ENCODE assay signal across 8 mouse cellular contexts in the genomic region with DNA sequence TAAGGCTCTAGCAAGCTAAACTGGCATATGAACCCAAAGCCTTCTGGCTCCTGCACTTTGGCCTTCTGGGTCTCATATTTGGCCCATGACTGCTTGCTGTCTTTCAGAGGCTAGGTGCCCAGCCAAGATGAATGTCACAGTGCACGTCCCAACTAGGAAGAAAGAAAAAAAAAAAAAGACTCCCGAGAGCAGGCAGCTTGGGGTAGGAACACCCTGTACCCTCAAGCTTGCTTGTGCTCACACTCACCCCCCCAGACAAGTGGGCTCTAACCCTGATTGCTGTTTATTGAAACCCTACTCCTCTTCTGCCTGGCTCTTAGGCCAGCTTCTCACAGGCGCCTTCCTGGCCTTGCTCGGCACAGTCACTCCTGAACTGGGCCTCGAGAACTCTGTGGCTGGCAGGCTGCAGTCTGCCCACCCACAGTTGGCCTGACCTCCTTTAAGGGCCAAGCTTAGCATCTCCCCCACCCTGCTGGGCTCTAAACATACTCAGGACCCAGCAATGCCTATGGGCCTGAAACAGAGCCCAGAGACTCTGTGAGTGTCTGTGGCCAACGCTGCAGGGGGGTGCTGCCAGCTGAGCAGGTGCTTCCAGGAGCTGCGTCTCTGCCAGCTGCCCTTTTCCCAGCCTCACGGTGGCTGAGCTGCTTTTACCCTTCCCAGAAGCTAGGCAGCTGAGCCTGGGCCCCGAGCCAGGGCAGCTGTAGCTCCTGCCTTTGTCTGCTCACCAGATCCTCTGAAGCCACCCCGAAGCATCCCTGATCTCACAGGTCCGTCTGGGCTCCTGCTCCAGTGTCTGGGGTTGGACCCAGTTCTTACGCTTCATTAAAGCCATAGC. TPM values are rescaled to one million over a fixed set of nuclear protein-coding genes. Genes with fewer than 3 reads are reported as not detected.
DNase-seq lines count a peak whose midpoint lies in the region; ATAC-seq and TF ChIP-seq lines count a peak whose summit lies in the region.

No protein-coding gene starts in this region.

- H3K27me3 ChIP-seq in hindbrain, postnatal 0 days (ENCODE audit: insufficient read depth, low read length) = no peaks in the 10 kb centered on the region
- H3K27me3 ChIP-seq in neural tube, embryonic 13.5 days = no peaks in the 10 kb centered on the region

- H3K27ac ChIP-seq in hindbrain, postnatal 0 days = peak overlapping the region; percentile 73; the same call in 1 of the 2 replicates
- H3K27ac ChIP-seq in neural tube, embryonic 13.5 days (replicated peaks) = peak overlapping the region; percentile 59

- H3K9ac ChIP-seq in hindbrain, postnatal 0 days (replicated peaks; ENCODE audit: low read length) = no peak overlapping the region
- H3K9ac ChIP-seq in neural tube, embryonic 13.5 days = peak overlapping the region; percentile 27; the same call in 1 of the 2 replicates

- peak; percentile 86 for ATAC-seq in hindbrain, postnatal 0 days
- ATAC-seq in neural tube, embryonic 13.5 days (ENCODE audit: low read depth) = peak; percentile 92
- no peak for ATAC-seq in CD4-positive, CD25-positive, alpha-beta regulatory T cell, adult 4 months

- H3K36me3 ChIP-seq in hindbrain, postnatal 0 days (ENCODE audit: insufficient read depth, low read length) = no peaks in the 10 kb centered on the region
- H3K36me3 ChIP-seq in neural tube, embryonic 13.5 days = no peaks in the 10 kb centered on the region

- intact Hi-C loops in gastrocnemius, postnatal 14 days (cut with DNase I; ENCODE audit: low total_unique reads) = no loop called here

- no peak overlapping the region for H3K4me3 ChIP-seq in hindbrain, postnatal 0 days (ENCODE audit: low read length)
- no peak overlapping the region for H3K4me3 ChIP-seq in neural tube, embryonic 13.5 days

- DNase-seq in cerebellum, postnatal 4 days (ENCODE audit: low spot score in 2 of 2) = peak; percentile 35 to 80
- DNase-seq in cerebellum, adult 9-10 months = no peak
- peak; percentile 39 to 71 for DNase-seq in adrenal gland, postnatal 36 days
- DNase-seq in gastrocnemius, postnatal 14 days = peak; percentile 85
- DNase-seq in hindbrain, postnatal 0 days (ENCODE audit: low spot score) = peak; percentile 85
- DNase-seq in thymus, postnatal 25 days = no peak

- no peaks in the 10 kb centered on the region for H3K9me3 ChIP-seq in hindbrain, postnatal 0 days (ENCODE audit: low read length)
- no peaks in the 10 kb centered on the region for H3K9me3 ChIP-seq in neural tube, embryonic 13.5 days

- no peak overlapping the region for H3K4me2 ChIP-seq in hindbrain, postnatal 0 days (ENCODE audit: low read depth, low read length)
- no peak overlapping the region for H3K4me2 ChIP-seq in neural tube, embryonic 13.5 days

- H3K4me1 ChIP-seq in hindbrain, postnatal 0 days (ENCODE audit: insufficient read depth, low read length) = peaks cover 7% of the 10 kb centered on the region
- peaks cover 19% of the 10 kb centered on the region for H3K4me1 ChIP-seq in neural tube, embryonic 13.5 days (replicated peaks)

- WGBS in hindbrain, postnatal 0 days = 28% methylated on average over 12 of the region's 12 CpGs
- WGBS in neural tube, embryonic 13.5 days = 34% methylated on average over 12 of the region's 12 CpGs

- TF ChIP-seq CTCF in hindbrain, postnatal 0 days (IDR thresholded peaks at IDR 0.05; ENCODE audit: low read depth) = peak; percentile 14

RNA-seq across cellular contexts. Expression of gene Ntsr2, which starts 9.5 kb away (rescaled TPM):
- 1 to 10 TPM in 1 of 2 experiments, under 1 TPM in 1; 0.89 to 1.7 TPM for total RNA-seq in adrenal gland, postnatal 36 days (2021)
- total RNA-seq in gastrocnemius, postnatal 14 days (2021) = 1 to 10 TPM; 1.5 to 1.7 TPM
- 30.8 and 34.2 TPM in 2 replicates for total RNA-seq in hindbrain, postnatal 0 days (2014; rRNA removed)
- polyA plus RNA-seq in hindbrain, postnatal 0 days (2015; fragmentation: Nextera tagmentation; extraction: Ambion mirVana) = 22.6 and 25.8 TPM in 2 replicates
- 0.70 and 0.73 TPM in 2 replicates for polyA plus RNA-seq in neural tube, embryonic 13.5 days (2015; fragmentation: Nextera tagmentation; extraction: Ambion mirVana)
- not detected for polyA plus RNA-seq in CD4-positive, CD25-positive, alpha-beta regulatory T cell, adult 4 months (2017; shearing (Covaris generic))

RNA-seq across cellular contexts. Expression of gene Lpin1, which starts 33.0 kb away (rescaled TPM):
- total RNA-seq in adrenal gland, postnatal 36 days (2021) = 100 to 1,000 TPM in 1 of 2 experiments, 10 to 100 TPM in 1; 71.8 to 110 TPM
- total RNA-seq in gastrocnemius, postnatal 14 days (2021) = 100 to 1,000 TPM in 1 of 2 experiments, 10 to 100 TPM in 1; 46.2 to 117 TPM
- 17.9 and 21.9 TPM in 2 replicates for total RNA-seq in hindbrain, postnatal 0 days (2014; rRNA removed)
- polyA plus RNA-seq in hindbrain, postnatal 0 days (2015; fragmentation: Nextera tagmentation; extraction: Ambion mirVana) = 9.4 and 9.8 TPM in 2 replicates
- polyA plus RNA-seq in neural tube, embryonic 13.5 days (2015; fragmentation: Nextera tagmentation; extraction: Ambion mirVana) = 15.9 and 16.1 TPM in 2 replicates
- polyA plus RNA-seq in CD4-positive, CD25-positive, alpha-beta regulatory T cell, adult 4 months (2017; shearing (Covaris generic)) = 10 to 100 TPM; 20.0 to 31.1 TPM

Comparison
In these comparisons a context has a peak if more than half of its experiments do, and no peak if none do; other contexts are left out.
1. DNase-seq: peak in cerebellum, postnatal 4 days (2 of 2), adrenal gland, postnatal 36 days (2 of 2), gastrocnemius, postnatal 14 days (single experiment) and hindbrain, postnatal 0 days (single experiment); none in cerebellum, adult 9-10 months (single experiment) and thymus, postnatal 25 days (single experiment).
2. RNA of gene Ntsr2, which starts 9.5 kb away (total RNA-seq): 30.8 to 34.2 TPM in hindbrain, postnatal 0 days; 1.5 to 1.7 TPM in gastrocnemius, postnatal 14 days and 0.89 to 1.7 TPM in adrenal gland, postnatal 36 days; every median in the first group is over 10 times any median in the second.